Mouse (Mus musculus) lung, adult 2 months (tissue): ENCODE measurements around the gene Cxadr. TPM values are rescaled to one million over a fixed set of nuclear protein-coding genes. Genes with fewer than 3 reads are reported as not detected.

ENCODE experiments used
- DNase-seq: peaks from one replicate; pipeline ENCODE4 v3.0.0; 2022
- H3K4me1 ChIP-seq: fragments of 200-500 bp; 2 replicates; pipeline ENCODE4 v1.6.1; 2011; ENCODE audit warnings: low read length; ENCODE audit not compliant: control insufficient read depth, insufficient read depth
- H3K4me3 ChIP-seq: fragments of 200-500 bp; replicated peaks from 2 replicates; pipeline ENCODE3; 2011; ENCODE audit warnings: low read depth, mild to moderate bottlenecking, control low read depth, low read length; ENCODE audit errors: extremely low read depth
- CTCF ChIP-seq: fragments of 200-500 bp; IDR thresholded peaks from 2 replicates; pipeline ENCODE4 v1.5.1; 2011; ENCODE audit warnings: mild to moderate bottlenecking, low read length, control low read depth; ENCODE audit not compliant: insufficient read depth
- POLR2A ChIP-seq: fragments of 200-500 bp; IDR thresholded peaks from 2 replicates; pipeline ENCODE4 v1.6.1; 2011; ENCODE audit warnings: low read depth, mild to moderate bottlenecking, control low read depth, low read length, borderline replicate concordance; ENCODE audit errors: extremely low read depth
- WGBS: fragments of 180-500 bp; shearing (Covaris S2); methylation state at CpG from one replicate; pipeline ENCODE4 v1.1.7; 2018; 5-methylcytosine and 5-hydroxymethylcytosine counted together
- polyA plus RNA-seq: library from polyadenylated mRNA; depleted of rRNA; stranded (reverse); fragments of >200 nt; gene quantifications from 2 replicates; pipeline ENCODE4 v1.2.3, GENCODE M21; 2012; rRNA removed

Cxadr gene
- 32.5 and 37.1 TPM in 2 replicates for polyA plus RNA-seq

DNA sequence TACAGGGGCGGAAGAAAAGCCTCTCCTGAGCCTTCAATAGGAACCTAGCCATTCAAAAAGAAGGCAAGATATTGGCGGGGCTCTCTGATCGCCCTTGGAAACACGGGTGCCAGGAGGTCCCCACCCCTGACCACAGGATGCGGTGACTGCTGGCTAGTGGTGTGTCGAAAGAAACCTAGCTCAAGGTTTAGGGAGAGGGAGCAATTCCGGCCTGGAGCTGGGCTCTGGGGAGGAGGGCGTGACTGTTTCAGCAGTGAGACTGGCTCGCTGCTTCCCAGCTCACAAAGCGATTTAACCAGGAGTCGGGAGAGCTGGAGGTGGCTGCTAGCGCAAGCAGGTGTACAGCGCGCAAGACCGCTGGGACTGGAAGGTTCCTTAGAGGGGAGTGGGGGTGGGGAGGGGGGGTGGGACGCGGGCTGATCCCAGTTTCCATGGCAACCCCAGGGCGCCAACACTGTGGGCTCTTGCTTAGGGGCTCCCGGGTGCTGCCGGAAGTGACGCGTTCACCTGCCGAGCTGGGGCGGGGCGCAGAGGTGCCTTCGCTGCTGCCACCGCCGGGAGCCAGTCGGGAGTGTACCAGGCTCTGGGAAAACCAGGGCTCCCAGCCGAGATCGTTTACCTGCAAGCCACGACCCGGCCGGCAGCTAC lies at the start of gene Cxadr:
TSS of gene Cxadr (plus strand) at position 307 of the 648 bp plus-strand sequence.
- Histone ChIP-seq H3K4me3 (peak within 1 kb of the TSS; percentile 92), H3K4me1 (peaks cover 2% of the 10 kb centered on the region; the same call in 1 of the 2 replicates)
- TF ChIP-seq POLR2A: peak; percentile 51; the same call in 1 of the 2 replicates
- no peak for TF ChIP-seq CTCF
- WGBS: 2% methylated on average over 34 of the region's 34 CpGs
- DNase-seq: peak; percentile 79

DNA sequence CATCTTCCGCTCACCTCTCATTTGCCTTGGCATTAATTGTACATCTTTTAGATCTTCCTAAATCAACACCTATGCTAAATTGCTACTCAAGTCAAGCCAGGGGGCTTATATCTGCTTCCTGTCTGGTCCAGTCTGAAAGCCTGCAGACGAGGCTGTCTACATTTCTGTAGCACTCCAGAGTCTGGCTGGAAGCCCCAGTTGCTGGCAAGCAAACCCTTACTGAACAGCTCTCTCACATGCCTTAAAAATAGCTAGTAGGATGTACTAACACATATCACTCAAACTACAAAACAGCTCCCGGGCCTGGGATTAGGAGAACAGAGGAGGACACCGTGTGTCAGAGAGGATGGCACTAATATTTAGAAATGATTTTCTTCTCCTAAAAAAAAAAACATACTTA lies 42.3 kb upstream of the Cxadr start:
- WGBS: 55% methylated on average over 4 of the region's 4 CpGs
- TF ChIP-seq POLR2A: no peak
- DNase-seq: no peak
- H3K4me1 ChIP-seq: no peaks in the 10 kb centered on the region; the same call in 1 of the 2 replicates
- H3K4me3 ChIP-seq: no peak overlapping the region

DNA sequence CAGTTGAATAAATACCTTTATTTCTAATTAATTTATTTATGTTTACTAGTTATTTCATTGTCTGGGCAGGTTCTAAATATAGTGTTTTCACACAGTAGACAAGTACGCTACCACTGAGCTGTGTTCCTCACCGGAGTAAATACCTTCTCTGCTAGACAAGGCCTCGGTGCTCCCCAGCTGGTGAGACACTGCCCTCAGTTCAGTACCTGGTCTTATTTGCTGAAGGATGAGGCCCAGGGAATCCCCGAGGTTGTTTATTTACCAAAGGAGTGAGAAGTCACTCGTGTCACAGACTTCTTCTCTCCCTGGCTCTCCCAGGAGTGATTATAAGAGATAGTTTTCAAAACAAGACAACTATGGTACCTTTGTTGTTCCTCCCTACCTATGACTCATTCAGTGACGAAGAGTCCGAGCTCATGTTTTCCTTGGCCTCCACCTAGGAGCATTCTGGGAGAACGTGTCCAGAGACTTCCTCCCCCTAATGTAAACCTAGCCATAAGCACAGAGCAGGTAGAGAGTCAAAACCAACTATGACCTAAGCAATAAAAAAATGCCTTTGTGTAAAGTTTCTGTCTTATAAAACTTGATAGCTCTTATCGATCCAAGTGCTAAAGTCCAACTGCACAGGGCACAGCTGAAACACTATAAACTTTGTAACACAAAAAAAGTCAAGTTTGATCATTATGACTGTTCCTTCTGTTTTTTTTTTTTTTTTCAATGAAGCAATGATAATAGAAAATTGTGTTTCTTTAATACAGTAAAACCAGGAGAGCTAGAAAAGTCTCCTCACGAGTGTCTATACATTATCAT lies 41.0 kb upstream of the Cxadr start:
- no peak overlapping the region for H3K4me3 ChIP-seq
- WGBS: 66% methylated on average over 10 of the region's 10 CpGs
- H3K4me1 ChIP-seq: peaks cover under 1% of the 10 kb centered on the region
- TF ChIP-seq CTCF: no peak
- no peak for TF ChIP-seq POLR2A
- DNase-seq: no peak

DNA sequence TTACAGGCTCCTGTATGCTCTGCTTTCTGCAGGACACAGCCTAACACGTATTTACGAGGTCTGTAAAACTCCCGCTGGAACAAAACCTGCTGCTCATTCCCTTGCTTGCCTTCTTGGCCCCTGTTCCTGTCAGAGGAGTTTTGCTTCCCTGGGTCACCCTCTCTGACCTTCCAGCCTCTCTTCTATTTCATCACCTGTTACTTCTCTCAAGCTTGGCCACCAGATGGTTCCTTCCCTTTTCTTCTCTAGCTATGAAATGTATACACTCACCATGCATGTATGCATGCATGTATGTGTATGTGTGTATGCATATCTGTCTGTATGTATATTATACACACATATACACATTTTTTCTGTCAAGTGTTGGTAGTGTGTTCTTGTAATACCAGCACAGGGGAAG lies 39.8 kb upstream of the Cxadr start:
- no peak for DNase-seq
- peaks cover 3% of the 10 kb centered on the region for H3K4me1 ChIP-seq
- H3K4me3 ChIP-seq: no peak overlapping the region
- WGBS: 75% methylated on average over 3 of the region's 3 CpGs
- TF ChIP-seq CTCF (no peak), POLR2A (no peak)

DNA sequence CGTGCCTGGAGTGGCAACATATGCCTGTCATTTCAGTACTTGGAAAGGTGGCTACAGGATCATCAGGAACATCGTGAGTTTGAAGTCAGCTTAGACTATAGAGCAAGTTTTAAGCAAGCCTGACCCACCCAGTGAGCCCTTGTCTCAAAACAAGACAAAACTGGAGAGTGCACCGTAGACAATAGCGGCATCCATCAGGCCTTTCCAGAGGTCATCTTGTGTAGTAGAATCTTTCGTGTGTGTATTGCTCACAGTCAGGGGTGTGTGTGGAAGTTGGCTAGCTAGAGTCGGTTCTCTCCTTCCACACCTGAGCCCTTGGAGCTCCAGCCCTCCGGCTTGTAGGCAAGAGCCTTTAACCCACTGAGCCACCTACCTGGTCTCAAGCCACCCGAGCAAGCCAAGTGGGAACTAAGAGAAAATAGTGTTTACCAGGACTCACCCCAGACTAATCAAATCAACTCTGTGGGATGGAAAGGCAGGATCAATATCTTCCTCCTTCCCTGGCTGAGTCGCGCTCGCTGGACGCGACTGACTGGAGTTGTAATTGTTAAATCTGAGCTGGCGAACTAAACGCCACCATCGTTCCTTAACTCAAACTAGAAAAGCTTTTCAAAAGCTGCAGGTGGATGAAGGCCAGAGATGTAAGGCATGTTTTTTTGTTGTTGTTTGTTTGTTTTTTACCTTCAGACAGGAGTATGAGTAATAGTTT lies 36.7 kb upstream of the Cxadr start:
- Histone ChIP-seq H3K4me1 (peaks cover 6% of the 10 kb centered on the region; the same call in 1 of the 2 replicates), H3K4me3 (peak overlapping the region; percentile 61)
- TF ChIP-seq CTCF (no peak), POLR2A (no peak)
- no peak for DNase-seq
- 25% methylated on average over 16 of the region's 16 CpGs for WGBS

DNA sequence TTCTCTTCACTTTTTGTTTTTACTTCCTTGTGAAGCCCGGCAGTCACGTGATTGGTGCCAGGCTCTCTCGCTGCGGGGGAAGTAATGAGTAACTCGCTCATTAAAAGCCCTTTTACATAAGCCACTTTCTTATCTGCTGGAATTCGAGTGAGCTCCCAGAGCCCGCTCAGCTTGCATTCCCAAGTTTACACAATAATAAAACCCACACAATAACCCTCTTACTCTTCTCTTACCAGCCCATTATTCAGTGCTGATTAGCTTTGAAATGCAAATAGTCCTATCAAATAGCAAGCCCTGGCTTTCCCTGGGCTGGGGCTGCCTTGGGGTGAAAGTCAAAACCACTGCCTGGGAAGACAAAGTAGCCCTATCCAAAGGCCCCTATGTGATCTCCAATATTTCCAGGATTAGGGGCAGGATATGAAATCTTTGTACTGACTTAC lies 36.1 kb upstream of the Cxadr start:
- peak; percentile 43 for DNase-seq
- Histone ChIP-seq H3K4me1 (peaks cover 6% of the 10 kb centered on the region; the same call in 1 of the 2 replicates), H3K4me3 (peak overlapping the region; percentile 61)
- 1% methylated on average over 7 of the region's 7 CpGs for WGBS
- TF ChIP-seq POLR2A (no peak), CTCF (no peak)

DNA sequence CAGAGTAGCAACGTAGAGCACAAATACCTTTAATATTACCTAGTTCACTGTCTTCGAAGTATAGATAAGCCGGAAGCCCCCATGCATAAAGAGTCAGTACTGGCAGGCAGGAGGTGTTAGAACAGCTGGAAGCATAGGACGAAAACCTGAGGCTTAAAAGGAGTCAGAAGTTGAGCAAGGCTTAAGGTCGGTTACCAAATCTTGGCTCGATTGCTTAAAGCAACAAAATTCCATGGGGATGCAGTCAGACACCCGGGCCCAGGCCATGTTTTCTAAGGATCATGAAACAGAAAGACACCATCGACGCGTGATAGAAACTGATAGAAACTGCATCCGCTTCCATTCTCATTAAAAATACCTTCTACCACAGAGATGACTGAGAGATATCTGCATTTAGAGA lies 35.5 kb upstream of the Cxadr start:
- 47% methylated on average over 11 of the region's 11 CpGs for WGBS
- TF ChIP-seq POLR2A (no peak), CTCF (no peak)
- H3K4me1 ChIP-seq: peaks cover 6% of the 10 kb centered on the region; the same call in 1 of the 2 replicates
- DNase-seq: no peak
- H3K4me3 ChIP-seq: no peak overlapping the region

DNA sequence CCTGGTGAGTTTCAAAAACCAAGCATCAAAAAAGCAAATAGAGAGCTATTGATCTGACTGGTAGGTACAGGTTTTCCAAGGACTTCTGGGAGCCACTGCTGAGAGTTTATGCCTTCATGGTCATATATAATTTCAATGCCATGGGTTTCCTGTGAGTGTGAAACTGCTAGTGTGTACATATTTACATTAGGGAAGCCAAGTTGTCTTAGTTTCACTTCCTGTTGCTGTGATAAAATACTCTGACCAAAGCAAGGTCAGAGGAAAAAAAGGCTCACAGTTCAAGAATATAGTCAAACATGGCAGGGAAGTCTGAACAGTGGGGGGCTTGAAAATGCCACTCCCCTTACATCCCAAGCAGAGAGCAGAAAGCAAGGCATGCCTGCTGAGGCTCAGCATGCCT lies 33.8 kb upstream of the Cxadr start:
- H3K4me1 ChIP-seq: peaks cover 6% of the 10 kb centered on the region; the same call in 1 of the 2 replicates
- DNase-seq: no peak
- no peak for TF ChIP-seq CTCF
- no peak for TF ChIP-seq POLR2A
- no peak overlapping the region for H3K4me3 ChIP-seq

DNA sequence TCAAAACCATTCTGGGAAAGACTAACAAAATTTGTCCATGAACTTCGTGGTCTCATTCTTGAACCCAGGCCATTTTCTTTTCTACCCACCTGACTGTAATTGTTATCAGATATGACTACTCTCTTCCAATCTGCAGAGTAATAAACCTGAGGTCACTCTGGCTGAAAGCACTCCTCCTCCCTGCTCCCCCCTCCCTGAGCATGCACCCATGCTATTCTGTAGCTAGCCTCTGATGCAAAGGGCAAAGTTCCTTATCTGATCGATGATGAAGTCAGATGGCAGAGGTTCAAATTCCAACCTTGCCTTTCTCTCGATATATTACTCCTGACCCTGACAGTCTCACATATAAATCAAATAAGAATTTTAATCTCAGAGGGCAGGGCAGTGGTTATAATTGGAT lies 33.1 kb upstream of the Cxadr start:
- H3K4me3 ChIP-seq: no peak overlapping the region
- H3K4me1 ChIP-seq: peaks cover 6% of the 10 kb centered on the region; the same call in 1 of the 2 replicates
- 69% methylated on average over 3 of the region's 3 CpGs for WGBS
- no peak for TF ChIP-seq POLR2A
- TF ChIP-seq CTCF: no peak
- no peak for DNase-seq
